Mouse (Mus musculus) CH12.LX (cell line): ENCODE results near the gene Dhdds. TPM values are rescaled to one million over a fixed set of nuclear protein-coding genes. Genes with fewer than 3 reads are reported as not detected.

ENCODE experiments used
- DNase-seq: peaks from one replicate; pipeline ENCODE4 v3.0.0-alpha.2; 2013; ENCODE audit errors: extremely low read depth
- H3K27ac ChIP-seq: 2 replicates; pipeline ENCODE4 v1.5.1; 2012; ENCODE audit warnings: low read depth, mild to moderate bottlenecking, control low read depth, moderate library complexity; ENCODE audit not compliant: insufficient read depth
- H3K27me3 ChIP-seq: replicated peaks from 2 replicates; pipeline ENCODE3; 2012; ENCODE audit warnings: inconsistent platforms
- H3K36me3 ChIP-seq, 2 experiments: replicated peaks in 1 of 2; 2 replicates each; pipeline versions ENCODE3 to v1.6.1; 2012; ENCODE audit warnings: inconsistent platforms in 1 of 2, low read length in 1 of 2, mild to moderate bottlenecking in 1 of 2, mixed read lengths in 1 of 2, moderate library complexity in 1 of 2; ENCODE audit not compliant: control insufficient read depth in 1 of 2, insufficient read depth in 1 of 2
- H3K4me1 ChIP-seq, 2 experiments: 2 replicates each; pipeline ENCODE4 v1.6.1; 2012; ENCODE audit warnings: inconsistent platforms in 1 of 2, moderate library complexity in 1 of 2; ENCODE audit not compliant: insufficient read depth in 2 of 2, control insufficient read depth in 1 of 2
- H3K4me2 ChIP-seq: 2 replicates; pipeline ENCODE4 v1.6.1; 2012; ENCODE audit warnings: low read depth, mild to moderate bottlenecking, control low read depth; ENCODE audit not compliant: poor library complexity, insufficient read depth, severe bottlenecking
- H3K4me3 ChIP-seq, 3 experiments: fragments of 150-350 bp in 1 of 3; sonication (generic) in 1 of 3; replicated peaks in 1 of 3; 2 replicates each; pipeline versions ENCODE3 to v1.5.1; 2011 to 2012; ENCODE audit warnings: low read depth in 2 of 3, low read length in 2 of 3, mild to moderate bottlenecking in 2 of 3, moderate library complexity in 2 of 3, control low read depth in 1 of 3, improper control_type of control experiment in 1 of 3, inconsistent platforms in 1 of 3, mixed read lengths in 1 of 3; ENCODE audit not compliant: poor library complexity in 1 of 3
- H3K79me2 ChIP-seq: replicated peaks from 2 replicates; pipeline ENCODE4 v1.6.1; 2012; ENCODE audit warnings: mild to moderate bottlenecking, moderate library complexity; ENCODE audit not compliant: control insufficient read depth, poor library complexity, insufficient read depth, severe bottlenecking; ENCODE audit errors: extremely low read depth
- H3K9ac ChIP-seq: 2 replicates; pipeline ENCODE4 v1.6.1; 2012; ENCODE audit warnings: low read depth, mild to moderate bottlenecking, control low read depth, moderate library complexity; ENCODE audit not compliant: insufficient read depth
- H3K9me3 ChIP-seq: replicated peaks from 2 replicates; pipeline ENCODE3; 2012; ENCODE audit warnings: low read length, inconsistent platforms, mixed read lengths
- CHD2 ChIP-seq: IDR thresholded peaks from 2 replicates; pipeline ENCODE4 v1.6.1; 2011; ENCODE audit warnings: low read length, improper control_type of control experiment
- JUND ChIP-seq: conservative IDR thresholded peaks from 2 replicates; pipeline ENCODE4 v1.6.1; 2011; ENCODE audit warnings: low read depth, low read length, improper control_type of control experiment
- KAT2A ChIP-seq: IDR thresholded peaks from 2 replicates; pipeline ENCODE4 v1.6.1; 2012; ENCODE audit warnings: low read length, improper control_type of control experiment, inconsistent platforms; ENCODE audit not compliant: insufficient replicate concordance
- MAX ChIP-seq: IDR thresholded peaks from 2 replicates; pipeline ENCODE4 v1.6.1; 2011; ENCODE audit warnings: low read length, improper control_type of control experiment
- MEF2A ChIP-seq: IDR thresholded peaks from 2 replicates; pipeline ENCODE4 v1.6.1; 2014; ENCODE audit warnings: low read depth, mild to moderate bottlenecking, inconsistent platforms, low read length, improper control_type of control experiment, borderline replicate concordance
- MXI1 ChIP-seq: IDR thresholded peaks from 2 replicates; pipeline ENCODE4 v1.6.1; 2011; ENCODE audit warnings: mild to moderate bottlenecking, low read depth, low read length, improper control_type of control experiment
- POLR2AphosphoS2 ChIP-seq: IDR thresholded peaks from 2 replicates; pipeline ENCODE4 v1.6.1; 2011; ENCODE audit warnings: low read depth, low read length, improper control_type of control experiment
- TCF12 ChIP-seq: IDR thresholded peaks from 2 replicates; pipeline ENCODE4 v1.6.1; 2014; ENCODE audit warnings: low read depth, mild to moderate bottlenecking, inconsistent platforms, low read length, improper control_type of control experiment
- UBTF ChIP-seq: IDR thresholded peaks from 2 replicates; pipeline ENCODE4 v1.6.1; 2012; ENCODE audit warnings: low read depth, mild to moderate bottlenecking, inconsistent platforms, low read length, improper control_type of control experiment, moderate library complexity
- USF2 ChIP-seq: conservative IDR thresholded peaks from 2 replicates; pipeline ENCODE4 v1.6.1; 2011; ENCODE audit warnings: low read depth, low read length, improper control_type of control experiment
- ZC3H11A ChIP-seq: IDR thresholded peaks from 2 replicates; pipeline ENCODE4 v1.6.1; 2012; ENCODE audit warnings: low read depth, mild to moderate bottlenecking, inconsistent platforms, low read length, improper control_type of control experiment
- ZKSCAN1 ChIP-seq: IDR thresholded peaks from 2 replicates; pipeline ENCODE4 v1.6.1; 2012; ENCODE audit warnings: low read depth, inconsistent platforms, low read length, improper control_type of control experiment, borderline replicate concordance
- ZMIZ1 ChIP-seq: IDR thresholded peaks from 2 replicates; pipeline ENCODE4 v1.6.1; 2012; ENCODE audit warnings: low read depth, mild to moderate bottlenecking, inconsistent platforms, low read length, improper control_type of control experiment
- dilution Hi-C: fragments of 300-500 bp; cut with MboI; formaldehyde crosslinking; loops from 2 replicates; pipeline ENCODE4 v1.14.3; 2020; ENCODE audit warnings: low sequenced_read_pairs; ENCODE audit not compliant: extremely low pct_unique_long_range_greater_than_20kb, extremely low pct_ligation_motif_present
- in situ Hi-C: fragments of 300-500 bp; cut with MboI; formaldehyde crosslinking; loops from 3 replicates; pipeline ENCODE4 v1.14.3; 2019; ENCODE audit warnings: low sequenced_read_pairs, low pct_ligation_motif_present, low pct_unique_long_range_greater_than_20kb, mixed read lengths
- polyA plus RNA-seq: library from polyadenylated mRNA; unstranded; fragments of >175 nt; gene quantifications from 2 replicates; pipeline ENCODE4 v1.2.1, GENCODE M21; 2012; ENCODE audit warnings: low read depth; ENCODE audit not compliant: insufficient read length
- total RNA-seq, 2 experiments: library from RNA; depleted of rRNA; stranded (reverse); fragments of 300-350 nt in 1 of 2; fragments of >200 nt in 1 of 2; gene quantifications; 2 replicates each; pipeline ENCODE4 v1.2.3; 2012 to 2014

Dhdds gene
- total and polyA plus RNA-seq, 3 experiments: 12.9 to 33.1 (median 29.4) TPM

DNA sequence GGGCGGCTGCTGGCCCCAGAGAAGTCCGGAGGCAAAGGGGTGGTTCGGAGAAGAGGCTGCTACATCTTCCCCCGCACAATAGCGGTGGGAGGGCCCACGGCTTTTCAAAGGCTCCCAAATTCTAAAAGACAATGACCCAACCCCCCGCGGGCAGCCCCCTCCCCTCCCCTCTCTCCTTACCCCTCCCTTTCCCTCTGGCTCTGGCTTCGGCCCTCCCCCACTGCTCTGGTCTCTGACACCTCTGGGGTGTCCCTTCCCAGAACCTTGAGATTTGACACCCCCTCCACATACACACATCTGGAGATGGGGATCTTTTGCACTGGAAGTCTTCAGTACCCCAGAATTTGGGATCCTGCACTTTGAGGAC, 18.0 kb upstream of the Dhdds start, which contains the start of gene Lin28a:
Gene Lin28a (minus strand): TSS at position 63 of the 367 bp plus-strand sequence.
- H3K27ac ChIP-seq: no peak within 1 kb of the TSS
- no peak within 1 kb of the TSS for H3K4me3 ChIP-seq
- no peak for TF ChIP-seq UBTF
- TF ChIP-seq ZC3H11A: no peak
- TF ChIP-seq TCF12: no peak
- TF ChIP-seq JUND: no peak
- TF ChIP-seq USF2: no peak
- TF ChIP-seq MXI1: no peak
- no peak for TF ChIP-seq MEF2A
- no peak for TF ChIP-seq KAT2A
- TF ChIP-seq ZKSCAN1: no peak
- no peak for TF ChIP-seq ZMIZ1

DNA sequence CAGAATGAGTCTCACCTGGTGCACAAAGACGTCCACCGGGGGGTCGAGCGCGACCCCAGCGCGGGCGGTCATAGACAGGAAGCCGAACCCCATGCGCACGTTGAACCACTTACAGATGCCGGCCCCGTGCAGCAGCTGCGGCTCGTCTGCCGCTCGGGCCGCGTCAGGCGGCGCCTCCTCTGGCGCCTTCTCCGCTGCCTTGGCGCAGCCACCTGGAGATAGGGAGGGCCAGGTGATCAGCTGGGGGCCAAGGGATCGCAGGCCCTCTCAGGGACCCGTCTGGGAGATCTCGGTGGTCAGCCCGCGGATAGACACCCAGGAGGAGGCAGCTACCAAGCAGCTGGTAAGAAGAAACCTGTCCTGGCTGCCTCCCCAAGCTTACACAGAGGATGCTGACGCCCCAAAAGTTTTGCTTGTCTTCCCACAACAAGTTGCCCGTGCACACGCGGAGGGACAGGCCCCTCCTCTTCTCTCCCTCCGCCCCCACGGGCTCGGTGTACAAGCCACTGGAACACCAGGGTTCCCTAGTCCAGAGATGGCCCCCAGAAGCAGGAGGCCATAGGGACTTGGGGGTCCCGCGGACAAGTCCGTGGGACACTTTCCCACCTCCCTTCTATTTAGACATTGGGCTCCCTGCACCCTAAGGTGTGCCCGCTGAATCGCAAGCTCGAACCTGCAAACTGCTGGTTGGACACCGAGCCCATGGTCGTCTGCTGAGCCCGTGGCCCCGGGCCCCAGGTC, 17.5 kb upstream of the Dhdds start:
- DNase-seq: no peak
- Histone ChIP-seq H3K4me2 (no peak overlapping the region), H3K4me3 (no peak overlapping the region), H3K9me3 (peaks cover 15% of the 10 kb centered on the region), H3K27me3 (peaks cover 14% of the 10 kb centered on the region), H3K4me1 (no peaks in the 10 kb centered on the region), H3K79me2 (no peaks in the 10 kb centered on the region), H3K36me3 (no peaks in the 10 kb centered on the region), H3K9ac (no peak overlapping the region), H3K27ac (no peak overlapping the region)
- dilution Hi-C loops: no loop called here
- in situ Hi-C loops: loop anchor here (10.0 kb wide), 1 partner anchor 57 kb away; no protein-coding TSS in a partner anchor
- TF ChIP-seq CHD2 (no peak), KAT2A (no peak), POLR2AphosphoS2 (no peak), MAX (no peak)

More for the DNA sequence above, 18.0 kb upstream of the Dhdds start, which contains the start of gene Lin28a:
- no peak within 1 kb of the TSS for H3K9ac ChIP-seq
- H3K9me3 ChIP-seq: peaks cover 15% of the 10 kb centered on the region
- in situ Hi-C loops: loop anchor here (10.0 kb wide), 1 partner anchor 56 kb away; no protein-coding TSS in a partner anchor
- no peaks in the 10 kb centered on the region for H3K79me2 ChIP-seq
- dilution Hi-C loops: no loop called here
- DNase-seq: no peak
- no peak within 1 kb of the TSS for H3K4me2 ChIP-seq
- no peaks in the 10 kb centered on the region for H3K36me3 ChIP-seq
- peaks cover 14% of the 10 kb centered on the region for H3K27me3 ChIP-seq
- no peaks in the 10 kb centered on the region for H3K4me1 ChIP-seq
